Mouse (Mus musculus) adrenal gland, adult 18-20 months (tissue): ENCODE measurements around the gene Taok1. TPM values are rescaled to one million over a fixed set of nuclear protein-coding genes. Genes with fewer than 3 reads are reported as not detected.

ENCODE experiments used
- DNase-seq, 2 experiments: peaks; one replicate each; pipeline ENCODE4 v3.0.0; 2021 to 2022; ENCODE audit warnings: low spot score in 2 of 2
- total RNA-seq, 2 experiments: library from RNA; stranded (reverse); gene quantifications; 1 replicate in 1 of 2; 2 replicates in 1 of 2; pipeline ENCODE4 v1.2.3; 2021

Taok1 gene
- total RNA-seq, 2 experiments from 2014 or later, result 47.6 to 51.3 TPM

DNA sequence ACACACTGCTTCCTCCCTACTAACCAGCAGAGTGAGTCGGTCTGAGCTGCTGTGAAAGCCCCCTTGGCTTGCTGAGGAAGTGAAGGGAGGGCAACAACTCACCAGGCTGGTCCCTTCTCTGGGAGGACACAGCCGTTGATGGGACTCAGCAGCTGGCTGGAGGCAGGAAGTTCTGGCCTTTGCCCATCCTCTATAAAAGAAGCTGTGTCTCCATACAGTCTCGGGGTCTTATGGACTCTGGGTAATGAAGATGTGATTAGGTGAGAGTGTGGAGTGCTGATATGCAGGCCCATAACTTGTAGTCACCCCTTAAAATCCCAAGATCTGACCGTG lies 113.3 kb downstream of the Taok1 start:
- DNase-seq, result no peak

GRCm38 (mm10) chr11:77493512-77494343 lies 113.9 kb downstream of the Taok1 start, which contains the start of gene Git1:
TSS of gene Git1 (plus strand) at chr11:77493562.
- DNase-seq, result peak; percentile 54 to 66

- DNase-seq, result peak; percentile 89 to 92
Observed at GRCm38 (mm10) chr11:77492911-77493332, 114.7 kb downstream of the Taok1 start.

GRCm38 (mm10) chr11:77492311-77492871 lies 115.2 kb downstream of the Taok1 start:
- DNase-seq, result no peak

DNA sequence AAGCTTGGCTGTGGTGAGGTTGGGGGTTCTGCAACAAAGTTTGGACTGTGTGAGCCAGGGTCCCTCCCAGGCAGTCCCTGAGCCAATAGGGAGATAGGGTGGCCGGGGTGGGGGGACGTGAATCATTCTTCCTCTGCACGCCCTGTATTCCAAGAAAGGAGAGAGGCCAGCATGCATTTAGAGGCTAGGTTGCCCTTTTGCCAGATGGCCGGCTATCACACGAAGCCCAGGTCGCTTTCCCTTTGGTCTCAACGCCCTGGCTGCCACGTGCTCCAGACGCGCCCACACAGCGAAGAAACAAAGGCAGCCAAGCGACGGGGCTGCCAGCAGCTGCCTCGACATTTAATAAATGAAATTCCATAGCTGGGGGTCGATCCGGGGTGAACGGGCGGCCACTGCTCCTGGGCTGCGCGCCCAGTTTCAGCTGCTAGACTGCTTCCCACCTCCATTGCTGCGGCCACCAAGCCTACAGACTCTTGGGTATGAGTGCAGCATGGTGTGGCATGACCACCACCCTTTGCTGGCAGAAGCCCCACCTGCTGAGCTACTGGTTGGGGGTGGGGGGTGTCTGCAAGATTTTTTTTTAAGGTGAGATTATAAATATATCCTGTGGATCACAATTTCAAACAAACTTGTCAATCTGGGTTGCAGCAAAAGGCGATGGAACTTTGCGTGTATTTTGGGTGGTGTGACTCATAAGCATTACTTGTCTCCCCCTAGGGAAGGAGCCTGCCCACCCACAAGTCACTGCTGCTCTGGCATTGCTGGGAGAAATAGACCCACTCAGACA lies 115.9 kb downstream of the Taok1 start:
- peak in 1 of 2 experiments; percentile 49 for DNase-seq

DNA sequence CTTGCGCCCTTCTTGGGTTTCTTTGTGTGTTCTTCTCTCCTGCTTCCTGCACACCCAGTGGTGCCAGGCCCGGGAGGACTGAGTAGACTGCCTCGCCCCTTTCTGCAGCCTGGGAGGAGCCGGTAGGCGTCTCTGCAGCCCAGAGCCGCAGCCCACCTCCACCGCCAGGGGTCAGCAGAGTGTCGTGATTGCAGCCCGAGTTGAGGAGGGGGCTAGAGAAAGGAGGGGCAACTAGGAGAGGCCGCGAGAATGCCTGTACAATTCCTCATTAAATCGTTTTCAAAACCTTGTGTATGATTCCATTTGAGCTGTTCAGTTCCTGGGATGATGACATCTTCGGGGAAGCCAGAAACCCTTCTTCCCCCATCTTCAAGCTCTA lies 116.5 kb downstream of the Taok1 start:
- peak; percentile 87 to 92 for DNase-seq

DNA sequence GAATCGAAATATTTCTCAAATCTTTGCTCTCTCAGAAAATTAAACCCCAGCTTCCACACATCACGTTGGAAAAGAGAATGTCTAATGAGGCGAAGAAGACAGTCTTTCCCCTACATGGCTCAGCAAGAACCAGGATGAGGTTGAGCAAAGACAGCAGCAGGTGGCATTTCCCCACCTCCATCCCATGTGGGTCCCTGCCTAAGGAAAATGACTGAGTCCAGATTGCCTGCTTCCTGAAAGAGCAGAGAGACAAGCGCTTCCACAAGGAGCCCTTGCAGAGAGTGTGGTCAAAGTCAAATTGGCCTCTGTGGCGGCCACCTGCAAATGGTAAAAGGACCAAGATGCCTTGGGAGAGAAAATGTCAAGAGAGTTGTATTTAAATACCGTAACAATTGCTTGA lies 117.2 kb downstream of the Taok1 start:
- no peak for DNase-seq

DNA sequence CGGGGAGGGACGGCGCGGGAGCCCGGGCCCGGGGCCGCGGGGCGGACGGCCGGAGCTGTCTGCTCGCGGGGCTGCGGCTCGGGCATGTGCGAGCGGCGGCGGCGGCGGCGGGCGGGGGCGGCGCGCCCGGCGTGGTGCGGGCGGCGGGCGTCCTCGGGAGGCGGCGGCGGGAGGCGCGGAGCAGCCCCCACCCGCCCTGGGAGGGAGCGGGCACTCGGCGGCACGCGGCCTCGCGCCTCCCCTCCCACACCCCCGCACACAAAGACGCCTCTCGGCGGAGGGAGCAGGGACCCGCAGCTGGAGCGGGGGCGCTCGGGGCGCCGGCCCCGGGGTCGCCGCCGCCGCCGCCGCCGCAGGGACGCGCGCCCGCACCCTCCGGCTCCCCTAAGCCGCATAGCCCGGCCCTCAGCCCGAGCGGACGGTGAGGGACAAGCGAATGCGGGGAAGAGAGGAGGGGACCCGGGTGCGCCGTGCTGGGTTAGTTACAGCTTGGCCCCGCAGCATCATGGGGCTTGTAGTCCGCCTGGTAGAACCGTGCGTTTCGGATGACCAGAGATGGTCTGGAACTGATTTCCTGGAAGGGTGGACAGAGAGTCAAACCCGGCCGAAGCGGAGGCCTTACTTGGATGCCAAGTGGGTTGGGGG lies 117.9 kb downstream of the Taok1 start, which contains the start of gene Ankrd13b:
Gene Ankrd13b, minus strand, starts transcription at position 88 of the 645 bp plus-strand sequence.
- peak; percentile 67 to 73 for DNase-seq

DNA sequence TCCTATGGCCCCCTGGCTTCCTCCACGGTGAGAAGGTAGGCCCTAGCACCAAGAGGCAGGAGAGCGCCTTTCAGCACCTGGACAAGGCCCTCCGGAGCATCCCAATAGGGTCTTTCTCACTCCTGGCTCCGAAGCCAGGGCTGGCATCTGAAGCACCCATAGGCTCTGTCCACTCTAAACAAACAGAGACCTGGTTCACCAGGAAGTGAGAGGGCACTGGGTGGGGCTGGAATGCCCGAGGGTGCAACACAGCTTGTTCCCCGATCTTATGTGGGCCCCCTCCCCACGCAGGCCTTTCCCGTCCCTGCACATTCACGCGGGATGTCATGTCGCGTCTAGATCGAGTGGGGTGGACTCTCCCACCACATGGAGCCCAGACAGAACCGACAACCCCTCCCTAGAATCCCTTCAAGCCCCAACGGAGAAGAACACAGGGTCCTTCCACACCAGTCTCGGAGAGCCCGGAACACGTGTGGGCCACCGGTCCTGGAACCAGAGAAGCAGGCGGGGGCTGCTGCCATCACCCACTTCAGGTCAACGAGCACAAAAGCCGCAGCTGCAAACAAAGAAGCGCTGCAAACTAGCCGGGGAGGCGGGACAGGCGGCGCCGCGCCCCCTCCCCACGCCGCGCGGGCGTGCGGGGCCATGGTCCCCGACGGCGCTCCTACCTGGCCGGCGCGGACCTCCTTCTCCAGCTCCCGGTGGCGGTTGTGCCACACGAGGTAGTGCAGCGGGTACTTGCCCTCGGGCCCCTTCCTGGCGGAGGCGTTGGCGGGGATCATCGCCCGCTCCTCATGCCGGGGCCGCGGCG lies 118.6 kb downstream of the Taok1 start:
- DNase-seq, result no peak

- DNase-seq, result no peak
Observed at GRCm38 (mm10) chr11:77486798-77487197, 120.8 kb downstream of the Taok1 start.

- no peak for DNase-seq
Observed at GRCm38 (mm10) chr11:77485229-77485628, 122.4 kb downstream of the Taok1 start.

DNA sequence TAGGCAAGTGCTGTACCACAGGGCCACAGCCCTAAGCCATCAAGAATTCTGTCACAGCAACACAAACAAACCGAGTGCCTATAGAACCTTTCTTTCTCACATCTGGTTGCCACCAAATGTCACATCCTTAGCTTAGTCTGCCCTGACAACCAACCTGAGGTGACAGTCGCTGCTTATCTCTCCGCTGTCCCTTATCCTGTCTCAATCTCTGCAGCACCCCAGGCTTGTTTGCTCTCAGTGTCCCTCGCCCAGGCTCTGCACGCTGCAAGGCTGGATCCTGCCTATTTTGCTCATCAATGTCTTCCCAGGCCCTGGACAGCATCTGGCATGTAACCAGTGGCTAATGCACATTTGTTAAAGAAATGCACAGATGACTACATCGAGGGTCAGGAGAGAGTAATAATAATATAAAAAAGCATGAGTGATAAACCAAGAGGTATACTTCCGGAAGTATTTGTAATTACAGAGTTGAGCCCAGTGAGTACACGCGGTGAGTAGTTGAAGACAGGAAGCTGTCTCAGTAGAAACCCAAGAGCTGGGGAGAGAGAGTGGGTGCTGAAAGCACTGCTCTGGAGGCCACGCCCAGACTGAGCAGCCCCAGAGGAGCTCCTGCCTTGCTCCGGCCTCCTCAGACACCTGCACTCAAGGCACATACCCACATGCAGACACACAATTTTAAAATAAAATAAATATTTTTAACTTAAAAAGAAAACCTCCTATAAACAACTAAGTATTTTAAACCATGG lies 123.9 kb downstream of the Taok1 start:
- DNase-seq, result no peak

DNA sequence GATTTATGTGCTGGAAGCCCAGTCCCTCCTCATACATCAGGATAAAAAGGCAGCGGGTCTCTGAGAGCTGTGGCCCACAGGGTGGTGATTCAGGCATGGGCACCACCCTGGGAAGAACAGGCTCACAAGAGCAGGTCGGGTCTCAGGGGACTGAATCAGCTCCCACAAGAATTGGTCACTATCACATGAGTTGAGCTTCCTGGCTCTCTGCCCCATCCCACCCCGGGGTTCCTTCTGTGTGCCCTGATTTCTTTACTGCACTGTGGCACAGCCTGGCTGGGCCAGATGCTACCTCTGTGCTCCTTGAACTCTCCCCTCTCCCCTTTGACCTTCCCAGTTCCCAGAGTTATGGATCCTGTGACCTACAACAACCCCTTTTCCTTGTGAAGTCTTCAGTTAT lies 124.6 kb downstream of the Taok1 start:
- no peak for DNase-seq

Other genes starting within 250 kb of the Taok1 start
- gene Coro6, start 145.4 kb downstream of the Taok1 start, total RNA-seq, result 1 to 10 TPM; 2.0 to 2.9 TPM
- gene Ankrd13b, start 118.1 kb downstream of the Taok1 start, total RNA-seq, result 1 to 10 TPM; 7.9 to 8.3 TPM
- gene Git1, start 114.3 kb downstream of the Taok1 start, total RNA-seq, result 10 to 100 TPM; 47.7 to 49.2 TPM
- 10 to 100 TPM; 16.7 to 27.6 TPM for gene Abhd15, start 92.7 kb downstream of the Taok1 start, total RNA-seq
- 10 to 100 TPM; 11.0 to 12.9 TPM for gene Trp53i13, start 91.8 kb downstream of the Taok1 start, total RNA-seq
- not detected for gene Gm10392, start 88.6 kb downstream of the Taok1 start, total RNA-seq
- 10 to 100 TPM; 71.1 to 98.0 TPM for gene Nufip2, start 78.3 kb upstream of the Taok1 start, total RNA-seq
- gene Cryba1, start 117.5 kb upstream of the Taok1 start, total RNA-seq, result not detected
- 10 to 100 TPM; 45.9 to 56.8 TPM for gene Myo18a, start 155.4 kb upstream of the Taok1 start, total RNA-seq
- not detected for gene Gm10277, start 179.9 kb upstream of the Taok1 start, total RNA-seq